Mouse (Mus musculus) frontal cortex, postnatal 25 days (tissue): ENCODE measurements around the gene Psmg3.

Experiments used
- DNase-seq, 2 experiments: peaks; one replicate each; pipeline ENCODE4 v3.0.0; 2022; ENCODE audit warnings: low spot score in 2 of 2

Gene Psmg3

DNA sequence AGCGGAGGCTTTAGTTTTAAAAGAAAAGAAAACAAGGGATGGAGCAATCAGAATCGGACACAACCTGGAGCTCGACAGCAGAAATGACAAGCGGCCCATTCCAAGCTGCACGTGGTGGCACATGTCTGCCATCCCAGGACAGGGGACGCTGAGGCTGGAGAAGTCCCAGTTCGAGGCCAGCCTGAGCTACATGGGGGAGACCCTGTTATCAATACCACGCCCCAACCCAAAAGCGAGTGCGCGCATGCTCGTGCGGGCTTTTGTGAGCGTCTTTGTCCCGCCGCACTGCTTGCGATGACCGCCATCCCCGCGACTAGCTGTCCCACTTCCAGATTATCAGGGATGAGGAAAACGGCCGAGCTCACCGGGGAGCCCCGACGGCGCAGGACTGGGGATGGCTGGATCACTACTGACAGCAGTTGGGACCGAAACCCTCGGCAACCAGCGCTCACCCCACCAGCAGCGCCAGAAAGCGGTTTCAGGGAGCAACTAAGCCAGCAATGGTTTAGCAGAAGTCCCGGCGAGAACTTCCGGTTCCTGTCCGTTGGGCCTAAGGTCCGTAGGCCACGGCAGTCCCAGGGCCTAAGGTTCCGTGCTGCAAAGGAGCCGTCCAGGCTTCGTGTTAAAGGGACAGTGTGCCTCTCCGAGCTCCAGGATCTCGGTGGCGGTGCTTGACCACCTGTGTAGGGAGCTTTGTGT, at the start of gene Psmg3, which contains the start of gene Gm26938:
Psmg3 (minus strand) TSS at position 529 of the 699 bp plus-strand sequence.
Gm26938 (minus strand) TSS at position 51 of the 699 bp plus-strand sequence.
- DNase-seq = peak; percentile 89 to 91

GRCm38 (mm10) chr5:139871526-139871925, 44.8 kb upstream of the Psmg3 start:
- DNase-seq = no peak

DNA sequence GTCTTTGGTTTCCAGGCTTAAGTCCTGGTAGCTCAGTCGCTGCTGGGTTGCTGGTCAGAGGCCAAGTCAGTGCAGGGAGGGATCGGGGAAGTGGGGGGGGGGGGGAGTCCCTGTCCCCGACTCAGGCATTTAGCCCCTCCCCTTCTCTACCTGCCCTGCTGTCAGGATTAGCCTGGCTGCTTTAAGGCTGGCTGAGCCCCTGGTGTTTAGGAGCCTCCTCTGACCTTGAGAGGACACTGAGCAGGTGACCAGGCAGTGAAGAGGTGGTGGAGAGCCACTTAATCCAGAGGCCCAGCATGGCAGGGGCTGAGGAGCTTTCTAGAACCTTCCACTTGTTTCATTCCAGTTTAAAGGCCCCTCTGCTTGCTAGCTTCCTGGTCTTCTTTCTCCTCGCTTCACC, 44.2 kb upstream of the Psmg3 start:
- no peak for DNase-seq

GRCm38 (mm10) chr5:139862759-139863158, 36.1 kb upstream of the Psmg3 start:
- DNase-seq = no peak

- no peak for DNase-seq
Observed at GRCm38 (mm10) chr5:139860328-139861104, 33.8 kb upstream of the Psmg3 start.

GRCm38 (mm10) chr5:139849626-139850320, 23.1 kb upstream of the Psmg3 start:
- no peak for DNase-seq

GRCm38 (mm10) chr5:139839142-139839541, 12.5 kb upstream of the Psmg3 start:
- DNase-seq = no peak

- DNase-seq = peak in 1 of 2 experiments; percentile 38
Observed at GRCm38 (mm10) chr5:139838476-139838892, 11.8 kb upstream of the Psmg3 start.

GRCm38 (mm10) chr5:139835706-139836105, 9.0 kb upstream of the Psmg3 start:
- no peak for DNase-seq

DNA sequence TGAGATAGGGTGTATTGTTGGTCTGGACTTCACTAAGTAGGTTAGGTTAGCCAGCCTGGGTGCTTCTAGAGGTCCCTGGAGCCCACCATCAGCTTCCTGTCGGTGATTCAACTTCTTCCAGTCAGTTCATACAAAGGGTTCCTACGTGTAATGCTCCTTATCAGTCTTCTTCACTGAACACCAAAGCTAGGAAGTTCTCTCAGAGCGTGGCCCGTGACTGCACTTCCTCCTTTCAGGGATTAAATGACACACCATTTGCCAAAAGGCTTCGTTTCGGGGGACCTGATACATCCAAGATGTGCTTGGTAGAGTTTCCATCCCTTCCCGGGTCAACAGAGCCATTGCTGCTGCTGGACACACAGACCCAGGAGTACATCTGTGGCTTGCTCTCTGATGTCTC, 5.4 kb upstream of the Psmg3 start:
- no peak for DNase-seq

DNA sequence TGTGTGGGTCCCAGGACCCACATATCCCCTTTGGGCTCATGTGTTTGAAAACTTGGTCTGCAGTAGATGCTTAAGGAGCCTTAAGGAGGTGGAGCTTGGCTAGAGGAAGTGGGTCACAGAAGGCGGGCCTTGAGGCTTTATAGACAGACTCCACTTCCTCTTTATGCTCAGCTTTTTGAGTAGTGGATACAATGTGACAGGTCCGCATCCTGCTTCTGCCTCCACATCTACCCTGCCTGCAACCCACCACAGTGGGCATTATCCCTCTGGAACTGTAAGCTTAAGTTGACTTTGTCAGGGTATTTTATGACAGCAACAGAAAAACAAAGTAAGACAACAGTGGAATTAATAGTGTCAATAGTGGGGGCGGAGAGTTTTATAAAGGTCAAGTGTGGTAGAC, 4.0 kb upstream of the Psmg3 start:
- no peak for DNase-seq

DNA sequence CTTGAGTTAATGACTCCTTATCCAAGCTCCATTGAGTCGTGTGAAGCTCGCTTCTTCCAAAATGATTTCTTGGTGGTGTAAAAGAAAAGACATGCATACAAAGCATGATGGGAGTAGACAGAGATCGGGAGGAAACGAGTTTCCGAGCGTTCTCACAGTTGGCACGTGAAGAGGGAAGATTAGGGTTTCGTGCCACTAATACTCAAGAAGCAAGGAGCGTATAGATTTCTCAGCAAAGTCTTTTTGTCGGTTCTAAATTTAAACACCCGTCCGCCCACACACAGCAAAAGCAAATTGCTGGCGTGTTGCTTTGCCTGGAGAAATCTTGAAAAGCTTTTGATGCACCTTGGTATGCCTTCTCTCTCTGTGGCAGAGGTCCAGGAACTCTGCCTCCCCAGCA, 2.7 kb upstream of the Psmg3 start:
- no peak for DNase-seq

- no peak for DNase-seq
Observed at GRCm38 (mm10) chr5:139827593-139827992, 908 bp upstream of the Psmg3 start.

- DNase-seq = no peak
Observed at GRCm38 (mm10) chr5:139825947-139826346, 738 bp downstream of the Psmg3 start.

- no peak for DNase-seq
Observed at GRCm38 (mm10) chr5:139824531-139824930, 2.2 kb downstream of the Psmg3 start.

DNA sequence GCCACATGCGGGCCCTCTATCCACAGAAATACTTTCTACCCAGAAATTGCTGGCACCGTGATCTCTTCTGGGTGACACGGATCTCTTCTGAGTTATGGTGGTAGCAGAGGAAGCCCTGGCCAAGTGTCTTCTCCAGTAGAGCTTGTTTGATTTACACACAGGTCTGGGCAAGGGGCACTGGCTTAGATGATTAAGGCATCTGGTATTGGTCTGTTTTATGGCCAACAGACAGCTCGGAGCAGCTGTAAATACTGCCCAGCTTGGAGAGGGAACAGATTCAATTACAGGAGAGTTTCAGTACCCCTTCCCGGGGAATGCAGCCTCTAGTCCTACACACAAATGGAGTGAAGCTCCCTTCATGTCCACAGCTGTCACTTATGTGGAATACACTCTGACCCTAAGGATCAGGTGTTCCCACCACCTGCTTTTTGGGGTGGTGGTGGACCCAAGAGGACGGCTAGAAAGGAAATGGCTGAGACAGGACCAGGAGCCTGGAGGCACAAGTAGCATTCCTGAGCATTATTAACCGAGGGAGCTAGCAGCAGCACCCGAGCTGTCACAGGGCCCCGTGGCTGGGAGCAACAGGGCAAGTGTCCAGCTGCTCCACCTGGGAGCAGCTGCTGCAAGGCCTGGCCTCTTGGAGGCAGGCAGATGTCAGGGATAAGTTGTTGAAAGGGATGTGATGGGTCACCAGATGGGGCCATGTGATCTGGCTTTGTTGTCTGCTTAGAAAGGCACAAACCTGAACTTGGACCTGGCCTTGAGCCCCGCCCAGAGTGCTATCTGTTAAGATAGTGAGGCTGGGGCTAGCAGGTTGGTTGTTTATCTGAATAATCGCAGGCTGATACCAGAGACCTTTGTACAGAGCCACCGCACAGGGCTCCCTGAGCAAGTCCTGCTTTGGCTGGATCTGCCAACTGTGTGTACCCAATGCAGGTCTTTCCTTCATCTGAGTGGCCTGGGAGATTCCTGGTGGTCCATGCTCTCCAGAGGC, 4.9 kb downstream of the Psmg3 start:
- DNase-seq = no peak

DNA sequence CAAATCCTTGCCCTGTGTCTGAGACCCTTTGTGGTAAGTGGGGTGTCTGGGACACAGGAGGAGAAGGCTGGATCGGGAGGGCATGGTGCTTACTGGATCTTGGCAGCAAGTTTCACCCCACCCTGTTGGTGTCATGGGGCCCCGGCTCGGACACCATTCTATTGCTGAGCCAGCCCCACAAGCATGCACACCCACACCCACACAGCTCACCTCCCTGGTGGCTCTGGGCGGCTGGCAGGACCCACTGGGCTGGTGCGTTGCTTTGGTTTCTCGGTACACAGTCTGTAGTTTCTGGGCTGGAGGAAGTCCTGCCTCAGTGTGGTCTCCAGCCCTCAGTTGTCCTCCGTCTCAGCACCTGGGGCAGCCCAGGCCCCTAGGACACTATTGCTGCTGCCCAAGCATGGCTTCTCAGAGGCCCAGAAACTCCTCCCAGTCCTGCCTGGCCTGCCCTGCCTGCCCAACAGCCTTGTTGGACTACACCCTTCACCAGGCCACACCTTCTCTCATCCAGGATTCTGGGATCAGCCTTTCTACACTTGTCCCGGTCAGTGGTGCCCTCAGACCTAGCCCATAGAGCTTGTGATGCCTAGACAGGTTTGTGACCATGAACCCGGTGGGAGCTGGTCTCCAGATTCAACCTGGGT, 7.0 kb downstream of the Psmg3 start, which contains the start of gene Tmem184a:
Tmem184a (minus strand) TSS at position 380 of the 644 bp plus-strand sequence.
- no peak for DNase-seq

DNA sequence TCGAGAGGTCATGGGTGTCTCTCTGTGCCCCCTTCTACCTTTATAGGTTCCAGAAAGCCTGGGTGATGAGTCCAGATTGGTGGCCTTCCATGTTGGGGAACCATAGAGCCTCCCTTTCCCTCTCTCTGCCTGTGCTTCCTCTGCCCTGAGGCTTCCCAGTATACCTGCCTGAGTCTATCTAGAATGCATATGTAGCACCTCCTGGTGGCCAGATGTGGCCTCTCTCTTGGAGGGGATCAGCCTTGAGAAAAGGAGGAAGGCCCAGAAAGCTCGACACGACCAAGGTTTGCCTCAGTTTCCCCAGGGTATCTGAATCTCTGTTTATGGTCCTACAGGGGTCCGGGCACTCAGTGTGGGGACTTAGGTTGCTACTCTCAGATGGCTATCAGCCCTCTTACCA, 7.9 kb downstream of the Psmg3 start:
- DNase-seq = no peak

DNA sequence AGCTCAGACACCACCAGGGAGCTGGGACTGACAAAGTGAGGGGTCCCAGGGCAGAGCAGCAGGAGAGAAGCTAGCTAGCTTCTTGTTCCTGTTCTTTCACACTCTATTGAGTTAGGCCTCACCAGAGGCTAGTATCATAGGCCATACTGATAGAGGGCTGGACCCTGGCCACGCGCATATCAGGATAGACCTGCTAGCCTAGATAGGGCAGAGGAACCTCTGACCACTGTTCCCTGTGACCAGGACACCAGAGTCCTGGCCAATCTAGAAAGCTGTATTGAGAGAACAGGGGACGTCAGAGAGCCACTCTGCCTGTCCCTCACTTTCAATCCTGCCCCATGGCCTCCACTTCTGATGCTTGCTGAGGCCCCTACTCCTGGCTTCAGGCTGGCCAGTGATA, 8.6 kb downstream of the Psmg3 start:
- no peak for DNase-seq

- DNase-seq = no peak
Observed at GRCm38 (mm10) chr5:139817292-139817691, 9.4 kb downstream of the Psmg3 start.

- DNase-seq = no peak
Observed at GRCm38 (mm10) chr5:139816445-139816844, 10.2 kb downstream of the Psmg3 start.
